Mouse (Mus musculus) forebrain, embryonic 16.5 days (tissue): ENCODE results near the gene Serp2. TPM values are rescaled to one million over a fixed set of nuclear protein-coding genes. Genes with fewer than 3 reads are reported as not detected.

ENCODE experiments used
- ATAC-seq: fragments of 200-750 bp; cut with Nextera tagmentation; 2 replicates; pipeline ENCODE4 v1.8.0; 2017; ENCODE audit warnings: mild to moderate bottlenecking, moderate library complexity
- H3K27ac ChIP-seq: fragments of 300-500 bp; sonication (generic); 2 replicates; pipeline ENCODE4 v1.5.1; 2014; ENCODE audit warnings: low read length, control low read depth
- H3K27me3 ChIP-seq: fragments of 300-500 bp; sonication (generic); replicated peaks from 2 replicates; pipeline ENCODE4 v1.6.1; 2014; ENCODE audit warnings: low read length; ENCODE audit not compliant: control insufficient read depth, insufficient read depth
- H3K36me3 ChIP-seq: fragments of 300-500 bp; sonication (generic); 2 replicates; pipeline ENCODE4 v1.6.1; 2014; ENCODE audit not compliant: control insufficient read depth, insufficient read depth
- H3K4me1 ChIP-seq: fragments of 300-500 bp; sonication (generic); replicated peaks from 2 replicates; pipeline ENCODE4 v1.6.1; 2014; ENCODE audit warnings: low read length; ENCODE audit not compliant: control insufficient read depth, insufficient read depth
- H3K4me2 ChIP-seq: fragments of 300-500 bp; sonication (generic); 2 replicates; pipeline ENCODE4 v1.6.1; 2014; ENCODE audit warnings: mild to moderate bottlenecking, low read length, control low read depth
- H3K4me3 ChIP-seq: fragments of 300-500 bp; sonication (generic); replicated peaks from 2 replicates; pipeline ENCODE4 v1.5.1; 2014; ENCODE audit warnings: mild to moderate bottlenecking, low read length, control low read depth
- H3K9ac ChIP-seq: fragments of 300-500 bp; sonication (generic); replicated peaks from 2 replicates; pipeline ENCODE4 v1.6.1; 2014; ENCODE audit warnings: low read depth, low read length, control low read depth
- H3K9me3 ChIP-seq: fragments of 300-500 bp; sonication (generic); 2 replicates; pipeline ENCODE4 v1.6.1; 2016; ENCODE audit warnings: low read length; ENCODE audit not compliant: control insufficient read depth
- WGBS: fragments of 180-500 bp; shearing (Covaris S2); extraction: QIAGEN DNeasy Blood & Tissue Kit; methylation state at CpG from one replicate; pipeline ENCODE4 v1.1.7; 2014; 5-methylcytosine and 5-hydroxymethylcytosine counted together
- polyA plus RNA-seq: library from polyadenylated mRNA; unstranded; fragments of >200 nt; fragmentation: Nextera tagmentation; extraction: Ambion mirVana; gene quantifications from 2 replicates; pipeline ENCODE4 v1.2.1, GENCODE M21; 2015

Gene Serp2
- polyA plus RNA-seq, 1 experiment from 2014 or later = 163 TPM

- Histone ChIP-seq H3K36me3 (no peaks in the 10 kb centered on the region), H3K27ac (no peak overlapping the region), H3K4me3 (no peak overlapping the region), H3K9ac (no peak overlapping the region), H3K4me2 (no peak overlapping the region), H3K27me3 (no peaks in the 10 kb centered on the region), H3K4me1 (peaks cover 10% of the 10 kb centered on the region), H3K9me3 (no peaks in the 10 kb centered on the region)
- 84% methylated on average over 6 of the region's 6 CpGs for WGBS
- ATAC-seq = no peak
These were observed 37.7 kb upstream of the Serp2 start for GRCm38 (mm10) chr14:76594351-76594885.

DNA sequence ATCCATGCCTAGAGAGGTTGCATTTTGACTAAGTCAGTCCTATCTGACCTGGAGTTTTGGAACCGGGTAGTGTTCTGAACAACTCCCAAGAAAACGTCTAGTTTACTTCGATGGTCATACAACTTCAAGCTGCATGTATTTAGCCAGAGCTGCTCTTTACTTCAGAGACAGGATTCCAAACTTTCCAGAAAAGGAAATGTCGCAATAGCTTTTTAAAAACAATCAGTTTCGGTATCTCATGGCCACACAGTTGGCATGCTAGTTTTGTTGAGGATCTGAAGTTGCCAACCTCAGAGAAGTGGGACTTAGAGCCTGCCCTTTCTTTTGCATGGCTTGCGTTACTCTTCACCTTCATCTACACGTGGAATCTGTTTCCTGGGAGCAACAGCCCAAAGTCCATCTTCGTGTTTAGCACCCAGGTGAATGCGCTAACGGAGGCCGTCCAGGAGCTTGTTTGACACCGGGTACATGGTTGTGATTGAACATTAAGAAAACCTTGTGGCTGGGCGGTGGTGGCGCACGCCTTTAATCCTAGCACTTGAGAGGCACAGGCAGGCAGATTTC lies 37.0 kb upstream of the Serp2 start:
- no peaks in the 10 kb centered on the region for H3K9me3 ChIP-seq
- WGBS = 94% methylated on average over 15 of the region's 15 CpGs
- peaks cover 4% of the 10 kb centered on the region for H3K4me1 ChIP-seq
- ATAC-seq = no peak
- H3K27me3 ChIP-seq = no peaks in the 10 kb centered on the region
- no peaks in the 10 kb centered on the region for H3K36me3 ChIP-seq
- H3K9ac ChIP-seq = no peak overlapping the region
- no peak overlapping the region for H3K4me3 ChIP-seq
- H3K27ac ChIP-seq = no peak overlapping the region
- H3K4me2 ChIP-seq = no peak overlapping the region

DNA sequence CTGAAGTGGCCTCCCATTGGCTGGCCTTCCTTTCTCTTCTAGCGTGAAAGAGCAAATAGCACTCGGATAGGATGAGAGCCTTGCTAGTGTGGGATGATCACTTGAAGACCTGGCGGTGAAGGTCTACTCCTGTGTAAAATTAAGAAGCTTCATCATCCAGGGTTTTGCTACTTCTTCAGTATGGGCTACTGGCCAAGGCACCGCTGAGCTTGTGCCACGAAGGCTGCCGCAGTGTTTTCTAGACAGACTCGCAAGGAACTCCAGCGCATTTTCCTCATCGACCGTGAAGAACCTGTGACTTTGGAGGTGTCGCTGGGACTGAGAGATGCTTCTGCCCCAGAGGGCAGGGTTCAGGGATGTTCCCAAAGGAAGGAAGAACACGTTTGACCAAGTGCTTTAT lies 36.0 kb upstream of the Serp2 start:
- ATAC-seq = no peak
- H3K27me3 ChIP-seq = no peaks in the 10 kb centered on the region
- H3K4me3 ChIP-seq = no peak overlapping the region
- H3K27ac ChIP-seq = no peak overlapping the region
- no peaks in the 10 kb centered on the region for H3K4me1 ChIP-seq
- H3K9ac ChIP-seq = no peak overlapping the region
- no peaks in the 10 kb centered on the region for H3K36me3 ChIP-seq
- 91% methylated on average over 12 of the region's 12 CpGs for WGBS
- no peak overlapping the region for H3K4me2 ChIP-seq
- no peaks in the 10 kb centered on the region for H3K9me3 ChIP-seq

GRCm38 (mm10) chr14:76592090-76592489 lies 35.4 kb upstream of the Serp2 start:
- Histone ChIP-seq H3K27ac (no peak overlapping the region), H3K9ac (no peak overlapping the region), H3K4me1 (no peaks in the 10 kb centered on the region), H3K9me3 (no peaks in the 10 kb centered on the region), H3K4me2 (no peak overlapping the region), H3K27me3 (no peaks in the 10 kb centered on the region), H3K4me3 (no peak overlapping the region), H3K36me3 (no peaks in the 10 kb centered on the region)
- WGBS = 90% methylated on average over 6 of the region's 6 CpGs
- no peak for ATAC-seq

GRCm38 (mm10) chr14:76590134-76590533 lies 33.4 kb upstream of the Serp2 start:
- no peaks in the 10 kb centered on the region for H3K4me1 ChIP-seq
- no peak overlapping the region for H3K4me3 ChIP-seq
- no peaks in the 10 kb centered on the region for H3K36me3 ChIP-seq
- no peak overlapping the region for H3K9ac ChIP-seq
- no peaks in the 10 kb centered on the region for H3K9me3 ChIP-seq
- no peak for ATAC-seq
- no peak overlapping the region for H3K4me2 ChIP-seq
- WGBS = 84% methylated on average over 7 of the region's 7 CpGs
- H3K27ac ChIP-seq = no peak overlapping the region
- no peaks in the 10 kb centered on the region for H3K27me3 ChIP-seq

GRCm38 (mm10) chr14:76589671-76590070 lies 33.0 kb upstream of the Serp2 start:
- Histone ChIP-seq H3K36me3 (no peaks in the 10 kb centered on the region), H3K4me1 (no peaks in the 10 kb centered on the region), H3K4me3 (no peak overlapping the region), H3K9ac (no peak overlapping the region), H3K4me2 (no peak overlapping the region), H3K27ac (no peak overlapping the region), H3K27me3 (no peaks in the 10 kb centered on the region), H3K9me3 (no peaks in the 10 kb centered on the region)
- 91% methylated on average over 1 of the region's 1 CpGs for WGBS
- no peak for ATAC-seq

GRCm38 (mm10) chr14:76585831-76586405 lies 29.2 kb upstream of the Serp2 start:
- no peak for ATAC-seq
- Histone ChIP-seq H3K4me2 (no peak overlapping the region), H3K27ac (no peak overlapping the region), H3K4me3 (no peak overlapping the region), H3K4me1 (no peaks in the 10 kb centered on the region), H3K9me3 (no peaks in the 10 kb centered on the region), H3K27me3 (no peaks in the 10 kb centered on the region), H3K36me3 (no peaks in the 10 kb centered on the region), H3K9ac (no peak overlapping the region)
- WGBS = 49% methylated on average over 13 of the region's 13 CpGs

DNA sequence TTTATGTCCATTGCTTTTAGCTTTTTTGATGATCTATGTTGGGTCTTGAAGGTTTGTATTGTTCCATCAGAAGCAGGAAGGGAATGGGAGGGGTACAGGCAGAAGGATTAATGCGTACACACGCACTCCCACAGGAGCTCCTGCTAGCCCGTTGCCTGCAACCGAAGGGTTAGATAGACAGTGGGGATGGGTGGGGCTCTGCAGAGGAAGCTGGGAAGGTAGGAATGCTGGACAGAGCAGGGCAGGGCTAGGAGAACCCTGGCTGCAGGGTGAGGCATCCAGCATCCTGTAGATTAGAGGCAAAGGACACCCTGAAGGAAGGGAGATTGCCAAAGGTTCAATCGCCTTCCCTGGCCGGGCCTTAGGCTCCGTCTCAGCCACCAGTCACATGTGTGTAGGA lies 27.3 kb upstream of the Serp2 start:
- WGBS = 86% methylated on average over 7 of the region's 7 CpGs

DNA sequence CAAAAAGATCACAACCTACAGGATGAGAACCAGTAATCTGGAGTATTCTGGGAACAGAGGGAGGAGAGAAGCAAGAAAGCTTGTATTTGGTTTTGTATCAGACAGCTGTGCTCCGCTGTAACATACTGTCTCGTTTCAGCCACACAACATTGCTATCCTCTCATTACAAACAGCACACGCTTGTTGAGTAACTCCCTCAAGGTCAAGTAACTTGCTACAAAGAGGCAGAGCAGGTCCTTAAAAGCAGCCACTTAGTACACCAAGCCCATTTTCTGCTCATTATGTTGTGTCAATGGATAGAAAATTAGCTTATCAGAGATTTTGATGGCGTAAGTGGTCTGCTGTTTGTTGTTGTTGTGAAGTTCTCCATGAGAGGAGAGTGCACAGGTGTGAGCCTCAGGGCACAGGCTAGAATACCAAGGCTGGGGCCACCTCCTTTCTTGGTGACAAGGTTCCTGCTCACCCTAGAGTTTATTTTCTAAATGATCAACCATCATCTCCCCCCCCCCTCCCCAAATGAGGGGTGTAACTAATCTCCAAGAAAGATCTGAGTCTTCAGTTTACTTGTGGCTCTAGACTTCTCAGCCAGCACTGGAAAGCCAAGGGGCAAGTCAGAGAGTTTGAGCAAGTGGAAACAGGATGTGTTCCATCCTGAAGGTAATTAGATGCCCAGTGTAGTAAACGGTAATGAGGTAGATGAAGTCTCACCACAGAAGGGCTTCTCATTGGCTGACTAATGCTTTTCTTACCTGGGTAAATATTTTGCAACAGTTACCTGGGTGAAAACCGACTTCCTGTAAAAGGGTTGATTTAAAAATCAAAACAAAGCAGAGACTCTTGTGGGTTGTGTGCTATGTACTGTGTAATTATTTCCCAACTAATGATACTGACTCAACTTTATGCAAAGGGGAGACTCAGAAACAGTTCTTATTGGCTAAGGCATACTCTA lies 25.6 kb upstream of the Serp2 start:
- H3K9ac ChIP-seq = no peak overlapping the region
- H3K27me3 ChIP-seq = no peaks in the 10 kb centered on the region
- no peak overlapping the region for H3K4me2 ChIP-seq
- H3K36me3 ChIP-seq = no peaks in the 10 kb centered on the region
- no peaks in the 10 kb centered on the region for H3K9me3 ChIP-seq
- 81% methylated on average over 6 of the region's 6 CpGs for WGBS
- H3K27ac ChIP-seq = no peak overlapping the region
- H3K4me1 ChIP-seq = peaks cover 8% of the 10 kb centered on the region
- ATAC-seq = no peak
- H3K4me3 ChIP-seq = no peak overlapping the region

More for the DNA sequence above, 27.3 kb upstream of the Serp2 start:
- no peaks in the 10 kb centered on the region for H3K27me3 ChIP-seq
- H3K4me1 ChIP-seq = no peaks in the 10 kb centered on the region
- H3K27ac ChIP-seq = no peak overlapping the region
- H3K9me3 ChIP-seq = no peaks in the 10 kb centered on the region
- H3K9ac ChIP-seq = no peak overlapping the region
- no peaks in the 10 kb centered on the region for H3K36me3 ChIP-seq
- no peak overlapping the region for H3K4me3 ChIP-seq
- no peak for ATAC-seq
- no peak overlapping the region for H3K4me2 ChIP-seq
